17 mouse cellular contexts compared by ENCODE assay signal in genomic region chr9:103143881-103144280, GRCm38 (mm10). TPM values are rescaled to one million over a fixed set of nuclear protein-coding genes. Genes with fewer than 3 reads are reported as not detected.
A peak's percentile ranks its signal among the peaks of the same experiment; 100 is the strongest.
DNase-seq lines count a peak whose midpoint lies in the region; ATAC-seq and TF ChIP-seq lines count a peak whose summit lies in the region.
"Had no signal": no experiment of that assay in that cellular context is flagged by ENCODE, and none has a peak within 500 bp of the region (broad histone marks: within the 10 kb centered on the region; RNA-seq: fewer than 3 reads in every experiment).

No protein-coding gene starts in this region.

- no peak overlapping the region for H3K4me2 ChIP-seq in hindbrain, embryonic 14.5 days (replicated peaks)
- no peak overlapping the region for H3K4me2 ChIP-seq in midbrain, embryonic 12.5 days (replicated peaks)
- no peak overlapping the region for H3K4me2 ChIP-seq in midbrain, postnatal 0 days (ENCODE audit: low read depth, low read length, poor library complexity, severe bottlenecking)
- no peak overlapping the region for H3K4me2 ChIP-seq in embryonic facial prominence, embryonic 14.5 days (ENCODE audit: low read depth, low read length)
- no peak overlapping the region for H3K4me2 ChIP-seq in midbrain, embryonic 14.5 days (ENCODE audit: low read length)
- H3K4me2 ChIP-seq: embryonic facial prominence, embryonic 15.5 days had no signal

- no peaks in the 10 kb centered on the region for H3K27me3 ChIP-seq in hindbrain, embryonic 10.5 days (ENCODE audit: insufficient read depth, poor library complexity, severe bottlenecking)
- no peaks in the 10 kb centered on the region for H3K27me3 ChIP-seq in hindbrain, embryonic 14.5 days (ENCODE audit: control insufficient read depth, insufficient read depth, low read length)
- no peaks in the 10 kb centered on the region for H3K27me3 ChIP-seq in midbrain, embryonic 12.5 days
- no peaks in the 10 kb centered on the region for H3K27me3 ChIP-seq in midbrain, postnatal 0 days (ENCODE audit: insufficient read depth, low read length)
- no peaks in the 10 kb centered on the region for H3K27me3 ChIP-seq in embryonic facial prominence, embryonic 14.5 days (replicated peaks; ENCODE audit: control insufficient read depth, insufficient read depth, low read length)
- no peaks in the 10 kb centered on the region for H3K27me3 ChIP-seq in midbrain, embryonic 14.5 days (ENCODE audit: control insufficient read depth, insufficient read depth, low read length)
- H3K27me3 ChIP-seq: embryonic facial prominence, embryonic 15.5 days had no signal

- no peak for TF ChIP-seq CTCF in midbrain, postnatal 0 days (IDR thresholded peaks at IDR 0.05)

- H3K4me3 ChIP-seq in hindbrain, embryonic 10.5 days, result no peak overlapping the region
- no peak overlapping the region for H3K4me3 ChIP-seq in hindbrain, embryonic 14.5 days (replicated peaks; ENCODE audit: low read length)
- no peak overlapping the region for H3K4me3 ChIP-seq in midbrain, embryonic 12.5 days
- H3K4me3 ChIP-seq in midbrain, postnatal 0 days (ENCODE audit: low read depth, low read length), result no peak overlapping the region
- H3K4me3 ChIP-seq in embryonic facial prominence, embryonic 14.5 days (ENCODE audit: low read depth, low read length), result no peak overlapping the region
- H3K4me3 ChIP-seq in midbrain, embryonic 14.5 days (replicated peaks; ENCODE audit: low read depth, low read length), result no peak overlapping the region
- H3K4me3 ChIP-seq: embryonic facial prominence, embryonic 15.5 days; megakaryocyte, embryonic 14.5 days had no signal

- 70% methylated on average over 4 of the region's 4 CpGs for WGBS in hindbrain, embryonic 10.5 days
- WGBS in hindbrain, embryonic 14.5 days, result 57% methylated on average over 4 of the region's 4 CpGs
- WGBS in midbrain, embryonic 12.5 days, result 72% methylated on average over 4 of the region's 4 CpGs
- WGBS in midbrain, postnatal 0 days, result 69% methylated on average over 4 of the region's 4 CpGs
- WGBS in embryonic facial prominence, embryonic 14.5 days, result 55% methylated on average over 3 of the region's 4 CpGs
- WGBS in midbrain, embryonic 14.5 days, result 70% methylated on average over 4 of the region's 4 CpGs

- peaks cover 59% of the 10 kb centered on the region for H3K4me1 ChIP-seq in hindbrain, embryonic 10.5 days (replicated peaks)
- peaks cover 61% of the 10 kb centered on the region for H3K4me1 ChIP-seq in hindbrain, embryonic 14.5 days (replicated peaks; ENCODE audit: control insufficient read depth, insufficient read depth, low read length)
- peaks cover 59% of the 10 kb centered on the region for H3K4me1 ChIP-seq in midbrain, embryonic 12.5 days
- peaks cover 21% of the 10 kb centered on the region for H3K4me1 ChIP-seq in midbrain, postnatal 0 days (ENCODE audit: insufficient read depth, low read length)
- peaks cover 9% of the 10 kb centered on the region for H3K4me1 ChIP-seq in embryonic facial prominence, embryonic 14.5 days (ENCODE audit: control insufficient read depth, insufficient read depth, low read length)
- peaks cover 49% of the 10 kb centered on the region for H3K4me1 ChIP-seq in midbrain, embryonic 14.5 days (ENCODE audit: control insufficient read depth, insufficient read depth, low read length)

- no peak for DNase-seq in hindbrain, embryonic 10.5 days (ENCODE audit: low spot score)
- DNase-seq in hindbrain, embryonic 14.5 days (ENCODE audit: low spot score), result no peak
- DNase-seq in midbrain, postnatal 0 days (ENCODE audit: low spot score), result no peak
- no peak for DNase-seq in embryonic facial prominence, embryonic 14.5 days (ENCODE audit: low spot score)
- no peak for DNase-seq in midbrain, embryonic 14.5 days
- no peak for DNase-seq in natural killer cell, adult 2 months (ENCODE audit: low spot score in 2 of 2)
- DNase-seq in heart, adult 8-10 months (ENCODE audit: low spot score), result no peak
- DNase-seq: cerebellum, adult 8-10 months; kidney, adult 8-10 months; layer of hippocampus, postnatal 36 days; left cerebral cortex, postnatal 4 days; lung, postnatal 14 days; thymus, postnatal 25 days had no signal

- peaks cover 29% of the 10 kb centered on the region for H3K36me3 ChIP-seq in hindbrain, embryonic 10.5 days
- H3K36me3 ChIP-seq in hindbrain, embryonic 14.5 days (replicated peaks; ENCODE audit: control insufficient read depth, insufficient read depth), result peaks cover 32% of the 10 kb centered on the region
- peaks cover 32% of the 10 kb centered on the region for H3K36me3 ChIP-seq in midbrain, embryonic 12.5 days
- 0 out of 2 replicates have a peak, but pooled peaks cover 15% of the 10 kb centered on the region for H3K36me3 ChIP-seq in midbrain, postnatal 0 days (ENCODE audit: insufficient read depth, low read length)
- H3K36me3 ChIP-seq in embryonic facial prominence, embryonic 14.5 days (ENCODE audit: control insufficient read depth, insufficient read depth, low read length), result no peaks in the 10 kb centered on the region
- H3K36me3 ChIP-seq in midbrain, embryonic 14.5 days (ENCODE audit: control insufficient read depth, insufficient read depth, low read length), result peaks cover 22% of the 10 kb centered on the region; the same call in 1 of the 2 replicates
- H3K36me3 ChIP-seq: embryonic facial prominence, embryonic 15.5 days had no signal

- H3K27ac ChIP-seq in hindbrain, embryonic 10.5 days, result peak overlapping the region; percentile 75
- no peak overlapping the region for H3K27ac ChIP-seq in hindbrain, embryonic 14.5 days
- peak overlapping the region; percentile 69 for H3K27ac ChIP-seq in midbrain, embryonic 12.5 days (replicated peaks)
- H3K27ac ChIP-seq in midbrain, postnatal 0 days (ENCODE audit: low read depth, low read length), result no peak overlapping the region
- no peak overlapping the region for H3K27ac ChIP-seq in embryonic facial prominence, embryonic 14.5 days (replicated peaks; ENCODE audit: low read depth, low read length)
- H3K27ac ChIP-seq in midbrain, embryonic 14.5 days (replicated peaks; ENCODE audit: low read depth, low read length), result peak overlapping the region; percentile 14; the same call in 1 of the 2 replicates
- H3K27ac ChIP-seq: embryonic facial prominence, embryonic 15.5 days had no signal

- H3K9me3 ChIP-seq in hindbrain, embryonic 10.5 days, result no peaks in the 10 kb centered on the region
- H3K9me3 ChIP-seq in hindbrain, embryonic 14.5 days (ENCODE audit: control insufficient read depth, low read length), result no peaks in the 10 kb centered on the region
- H3K9me3 ChIP-seq in midbrain, embryonic 12.5 days, result no peaks in the 10 kb centered on the region
- no peaks in the 10 kb centered on the region for H3K9me3 ChIP-seq in midbrain, postnatal 0 days (ENCODE audit: low read length)
- no peaks in the 10 kb centered on the region for H3K9me3 ChIP-seq in embryonic facial prominence, embryonic 14.5 days (ENCODE audit: control insufficient read depth, low read length)
- no peaks in the 10 kb centered on the region for H3K9me3 ChIP-seq in midbrain, embryonic 14.5 days (ENCODE audit: control insufficient read depth, low read length)
- H3K9me3 ChIP-seq: embryonic facial prominence, embryonic 15.5 days; megakaryocyte, embryonic 14.5 days had no signal

- no peak for ATAC-seq in hindbrain, embryonic 14.5 days (ENCODE audit: low FRiP score)
- ATAC-seq in midbrain, embryonic 12.5 days (ENCODE audit: low FRiP score, low read depth), result no peak
- no peak for ATAC-seq in midbrain, postnatal 0 days (ENCODE audit: low FRiP score)
- peak; percentile 23; the same call in 1 of the 2 replicates for ATAC-seq in embryonic facial prominence, embryonic 14.5 days (ENCODE audit: low read depth)
- no peak for ATAC-seq in midbrain, embryonic 14.5 days (ENCODE audit: low FRiP score, low TSS enrichment)
- ATAC-seq: forebrain, embryonic 14.5 days had no signal

- H3K9ac ChIP-seq in hindbrain, embryonic 14.5 days, result no peak overlapping the region
- H3K9ac ChIP-seq in midbrain, embryonic 12.5 days (replicated peaks), result no peak overlapping the region
- no peak overlapping the region for H3K9ac ChIP-seq in midbrain, postnatal 0 days (replicated peaks; ENCODE audit: low read length, poor library complexity, severe bottlenecking)
- no peak overlapping the region for H3K9ac ChIP-seq in embryonic facial prominence, embryonic 14.5 days (ENCODE audit: low read depth, low read length)
- H3K9ac ChIP-seq in midbrain, embryonic 14.5 days (replicated peaks; ENCODE audit: low read length), result no peak overlapping the region
- H3K9ac ChIP-seq: embryonic facial prominence, embryonic 15.5 days had no signal

RNA-seq across cellular contexts. Expression of gene Rab6b, which starts 32.3 kb away (rescaled TPM):
- polyA plus RNA-seq in hindbrain, embryonic 10.5 days (2016; fragmentation: Nextera tagmentation; extraction: Ambion mirVana), result 17.0 and 29.0 TPM in 2 replicates
- polyA plus RNA-seq in hindbrain, embryonic 14.5 days (2014; fragmentation: Nextera tagmentation; extraction: Ambion mirVana), result 80.7 and 92.0 TPM in 2 replicates
- polyA plus RNA-seq in midbrain, embryonic 12.5 days (2016; fragmentation: Nextera tagmentation; extraction: Ambion mirVana), result 38.2 and 47.2 TPM in 2 replicates
- total RNA-seq in midbrain, postnatal 0 days (2014; rRNA removed), result 228 and 249 TPM in 2 replicates
- polyA plus RNA-seq in midbrain, postnatal 0 days (2015; fragmentation: Nextera tagmentation; extraction: Ambion mirVana), result 157 and 162 TPM in 2 replicates
- 7.3 and 8.3 TPM in 2 replicates for polyA plus RNA-seq in embryonic facial prominence, embryonic 14.5 days (2014; fragmentation: Nextera tagmentation; extraction: Ambion mirVana)
- polyA plus RNA-seq in midbrain, embryonic 14.5 days (2014; fragmentation: Nextera tagmentation; extraction: Ambion mirVana), result 64.2 and 93.4 TPM in 2 replicates
- total RNA-seq in heart, adult 8-10 months (2022), result 1 to 10 TPM; 1.3 to 2.7 (median 2.1) TPM

RNA-seq across cellular contexts. Expression of gene Srprb, which starts 58.1 kb away (rescaled TPM):
- polyA plus RNA-seq in hindbrain, embryonic 10.5 days (2016; fragmentation: Nextera tagmentation; extraction: Ambion mirVana), result 62.0 and 69.7 TPM in 2 replicates
- 54.1 and 64.9 TPM in 2 replicates for polyA plus RNA-seq in hindbrain, embryonic 14.5 days (2014; fragmentation: Nextera tagmentation; extraction: Ambion mirVana)
- polyA plus RNA-seq in midbrain, embryonic 12.5 days (2016; fragmentation: Nextera tagmentation; extraction: Ambion mirVana), result 55.2 and 55.5 TPM in 2 replicates
- total RNA-seq in midbrain, postnatal 0 days (2014; rRNA removed), result 50.7 and 52.5 TPM in 2 replicates
- 44.5 and 49.7 TPM in 2 replicates for polyA plus RNA-seq in midbrain, postnatal 0 days (2015; fragmentation: Nextera tagmentation; extraction: Ambion mirVana)
- 70.9 and 73.5 TPM in 2 replicates for polyA plus RNA-seq in embryonic facial prominence, embryonic 14.5 days (2014; fragmentation: Nextera tagmentation; extraction: Ambion mirVana)
- polyA plus RNA-seq in midbrain, embryonic 14.5 days (2014; fragmentation: Nextera tagmentation; extraction: Ambion mirVana), result 49.0 and 55.4 TPM in 2 replicates
- total RNA-seq in heart, adult 8-10 months (2022), result 10 to 100 TPM; 18.1 to 21.5 (median 19.1) TPM

Comparison
In these comparisons a context has a peak if more than half of its experiments do, and no peak if none do; other contexts are left out.
1. H3K27ac ChIP-seq: peak in hindbrain, embryonic 10.5 days (single experiment), midbrain, embryonic 12.5 days (single experiment) and midbrain, embryonic 14.5 days (single experiment); none in hindbrain, embryonic 14.5 days (single experiment), midbrain, postnatal 0 days (single experiment) and embryonic facial prominence, embryonic 14.5 days (single experiment).